Mouse (Mus musculus) embryonic fibroblast, embryonic 13.5 days (primary cell): Measurements from ENCODE around the gene Usp46. TPM values are rescaled to one million over a fixed set of nuclear protein-coding genes. Genes with fewer than 3 reads are reported as not detected.

Experiments
- H3K27ac ChIP-seq: 2 replicates; pipeline ENCODE4 v1.5.1; 2012; ENCODE audit warnings: low read length, control low read depth, inconsistent platforms; ENCODE audit not compliant: insufficient read depth
- H3K4me1 ChIP-seq: 2 replicates; pipeline ENCODE4 v1.6.1; 2011; ENCODE audit warnings: low read length; ENCODE audit not compliant: control insufficient read depth, insufficient read depth
- H3K4me3 ChIP-seq: 2 replicates; pipeline ENCODE4 v1.5.1; 2011; ENCODE audit warnings: mild to moderate bottlenecking, control low read depth, low read length; ENCODE audit not compliant: insufficient read depth
- CTCF ChIP-seq: IDR thresholded peaks from 2 replicates; pipeline ENCODE4 v1.5.1; 2011; ENCODE audit warnings: mild to moderate bottlenecking, control low read depth, low read length, moderate library complexity, borderline replicate concordance; ENCODE audit not compliant: insufficient read depth
- POLR2A ChIP-seq: IDR thresholded peaks from 2 replicates; pipeline ENCODE4 v1.6.1; 2011; ENCODE audit warnings: low read depth, mild to moderate bottlenecking, control low read depth, low read length, moderate library complexity
- polyA plus RNA-seq: library from polyadenylated mRNA; stranded (reverse); fragments of >200 nt; gene quantifications from 2 replicates; pipeline ENCODE4 v1.2.4, GENCODE M21; 2011; ENCODE audit warnings: low read depth; ENCODE audit not compliant: missing spikeins, insufficient read length

Gene Usp46
- polyA plus RNA-seq, 1 experiment = 30.6 TPM

DNA sequence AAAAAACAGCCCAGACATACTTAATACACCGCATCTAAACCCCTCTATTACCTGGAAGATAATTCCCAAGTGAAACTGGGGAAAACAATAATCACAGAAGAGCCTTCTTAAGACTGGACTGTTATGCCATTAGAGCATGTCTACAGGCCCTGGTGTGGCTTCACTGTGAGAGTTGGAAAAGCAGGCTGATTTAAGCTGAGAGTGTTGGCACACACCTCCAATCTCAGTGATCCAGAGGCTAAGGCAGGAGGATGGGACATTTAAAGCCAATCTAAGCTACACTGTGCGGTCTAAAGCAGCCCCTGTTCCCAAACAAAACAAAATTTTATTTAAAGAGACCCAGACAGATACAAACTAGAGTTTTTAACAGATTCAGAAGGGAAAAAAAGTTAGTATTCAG is 62.3 kb downstream of the Usp46 start:
- Histone ChIP-seq H3K4me3 (no peak overlapping the region), H3K4me1 (no peaks in the 10 kb centered on the region), H3K27ac (no peak overlapping the region)
- TF ChIP-seq POLR2A (no peak), CTCF (no peak)

DNA sequence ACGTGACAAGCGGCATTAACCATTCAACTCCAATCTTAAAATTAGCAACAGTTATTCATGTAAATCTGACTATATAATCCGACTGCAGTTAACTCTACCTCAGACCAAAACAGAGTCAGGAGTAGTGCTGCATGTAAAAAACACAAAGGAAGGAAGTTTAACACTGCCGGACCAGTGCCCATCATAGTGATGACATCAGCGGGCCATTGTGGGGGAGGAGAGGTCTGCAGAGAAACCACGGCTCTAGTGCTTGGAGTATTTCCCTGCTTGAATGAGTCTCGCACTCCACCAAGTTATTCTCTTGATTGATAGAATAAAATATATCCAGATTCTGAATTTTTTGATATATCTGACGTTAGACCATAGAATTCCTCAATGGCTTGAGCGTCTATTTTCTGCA is 66.5 kb downstream of the Usp46 start:
- Histone ChIP-seq H3K4me1 (no peaks in the 10 kb centered on the region), H3K27ac (no peak overlapping the region), H3K4me3 (no peak overlapping the region)
- TF ChIP-seq POLR2A (no peak), CTCF (no peak)

DNA sequence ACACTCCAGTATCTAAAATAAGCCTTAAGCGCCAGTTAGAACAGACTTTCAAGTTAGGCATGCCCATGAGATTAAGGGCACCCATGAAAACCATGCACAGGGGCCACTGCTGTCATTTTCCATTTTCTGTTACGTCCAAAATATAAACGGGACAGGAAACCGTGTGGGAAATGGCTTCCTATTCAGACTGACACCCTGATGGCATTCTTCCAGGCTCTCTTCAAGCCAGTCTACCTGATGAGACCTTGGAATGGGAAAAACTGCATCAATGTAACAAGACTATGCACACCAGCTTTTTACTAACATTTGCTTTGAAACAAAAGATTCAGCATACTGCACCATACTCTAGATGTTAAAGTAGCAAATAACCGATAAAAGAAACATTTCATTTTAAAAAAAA is 69.3 kb downstream of the Usp46 start:
- H3K4me1 ChIP-seq = no peaks in the 10 kb centered on the region
- TF ChIP-seq POLR2A = no peak
- TF ChIP-seq CTCF = no peak
- H3K4me3 ChIP-seq = no peak overlapping the region
- no peak overlapping the region for H3K27ac ChIP-seq

DNA sequence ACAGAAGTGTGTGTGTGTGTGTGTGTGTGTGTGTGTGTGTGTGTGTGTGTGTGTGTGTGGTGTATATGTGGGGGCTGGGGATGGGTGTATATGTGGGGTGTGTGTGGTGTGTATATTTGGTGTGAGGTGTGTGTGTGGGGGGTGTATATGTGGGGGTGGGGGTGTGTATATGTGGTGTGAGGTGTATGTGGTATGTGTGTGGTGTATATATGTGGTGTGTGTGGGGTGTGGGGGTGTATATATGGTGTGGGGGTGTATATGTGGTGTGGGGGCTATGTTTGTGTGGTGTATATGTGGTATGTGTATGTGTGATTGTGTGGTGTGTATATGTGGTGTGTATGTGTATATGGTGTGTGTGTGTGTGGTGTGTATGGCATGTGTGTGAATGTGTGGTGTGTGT is 73.4 kb downstream of the Usp46 start:
- Histone ChIP-seq H3K27ac (no peak overlapping the region), H3K4me3 (no peak overlapping the region), H3K4me1 (no peaks in the 10 kb centered on the region)
- TF ChIP-seq POLR2A (no peak), CTCF (no peak)

DNA sequence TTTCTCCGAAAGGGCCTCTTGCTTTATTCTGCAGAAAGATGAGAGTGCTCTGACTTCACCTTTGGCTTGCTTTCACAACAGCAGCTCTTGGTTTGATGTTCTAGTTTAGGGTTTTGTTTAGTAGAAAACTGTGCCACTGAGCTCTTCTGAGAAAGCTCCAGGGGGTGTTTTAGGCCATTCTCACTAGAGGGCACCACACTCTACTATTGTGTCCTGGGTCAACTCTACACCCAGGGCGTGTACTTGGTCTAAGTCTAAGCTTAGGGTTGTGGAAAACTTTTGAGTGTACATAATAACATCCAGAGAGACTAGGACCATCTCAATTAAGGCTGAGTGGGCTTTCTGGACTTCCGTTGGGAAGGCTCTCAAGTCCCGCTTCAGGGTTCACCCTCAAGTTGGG is 74.7 kb downstream of the Usp46 start:
- TF ChIP-seq POLR2A (no peak), CTCF (no peak)
- H3K4me1 ChIP-seq = no peaks in the 10 kb centered on the region
- H3K4me3 ChIP-seq = no peak overlapping the region
- no peak overlapping the region for H3K27ac ChIP-seq

DNA sequence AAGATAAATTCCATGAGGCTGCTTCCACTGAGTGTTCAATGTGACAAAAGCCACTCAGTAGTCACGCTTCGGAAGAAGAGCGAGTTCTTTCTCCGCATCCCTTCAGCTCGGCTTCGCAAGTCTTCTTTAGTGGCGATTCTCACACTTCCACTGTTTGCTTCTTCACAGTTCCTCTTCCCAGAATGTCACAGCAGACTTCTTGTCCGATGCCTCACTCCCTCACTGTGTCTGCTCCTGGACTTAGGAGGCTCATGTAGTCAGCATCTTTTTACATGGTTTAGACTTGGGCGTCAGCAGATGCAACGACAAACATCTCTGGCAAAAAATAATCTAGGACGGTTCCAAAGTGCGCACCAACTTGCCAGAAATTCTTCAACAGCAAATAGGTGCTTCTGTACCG is 75.9 kb downstream of the Usp46 start:
- TF ChIP-seq POLR2A (no peak), CTCF (no peak)
- H3K4me3 ChIP-seq = no peak overlapping the region
- no peak overlapping the region for H3K27ac ChIP-seq
- H3K4me1 ChIP-seq = no peaks in the 10 kb centered on the region

DNA sequence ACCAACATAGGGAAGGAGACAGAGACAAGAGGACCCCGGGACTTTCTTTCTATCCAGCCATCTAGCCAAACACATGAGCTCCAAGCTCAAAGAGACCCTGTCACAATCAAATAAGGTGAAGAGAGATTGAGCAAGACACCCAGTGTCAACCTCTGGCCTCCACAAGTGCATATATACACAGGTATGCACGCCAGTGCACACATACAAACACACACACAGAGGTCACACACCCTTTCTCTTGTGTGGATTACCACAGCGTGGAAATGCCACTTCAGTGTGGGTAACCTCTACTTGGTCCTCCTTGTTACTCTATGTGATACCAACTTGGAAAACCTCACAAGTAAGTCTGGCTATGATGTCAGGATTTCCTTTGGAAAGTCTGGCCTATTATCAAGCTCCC is 78.7 kb downstream of the Usp46 start:
- H3K27ac ChIP-seq = no peak overlapping the region
- no peak overlapping the region for H3K4me3 ChIP-seq
- TF ChIP-seq POLR2A (no peak), CTCF (no peak)
- no peaks in the 10 kb centered on the region for H3K4me1 ChIP-seq

DNA sequence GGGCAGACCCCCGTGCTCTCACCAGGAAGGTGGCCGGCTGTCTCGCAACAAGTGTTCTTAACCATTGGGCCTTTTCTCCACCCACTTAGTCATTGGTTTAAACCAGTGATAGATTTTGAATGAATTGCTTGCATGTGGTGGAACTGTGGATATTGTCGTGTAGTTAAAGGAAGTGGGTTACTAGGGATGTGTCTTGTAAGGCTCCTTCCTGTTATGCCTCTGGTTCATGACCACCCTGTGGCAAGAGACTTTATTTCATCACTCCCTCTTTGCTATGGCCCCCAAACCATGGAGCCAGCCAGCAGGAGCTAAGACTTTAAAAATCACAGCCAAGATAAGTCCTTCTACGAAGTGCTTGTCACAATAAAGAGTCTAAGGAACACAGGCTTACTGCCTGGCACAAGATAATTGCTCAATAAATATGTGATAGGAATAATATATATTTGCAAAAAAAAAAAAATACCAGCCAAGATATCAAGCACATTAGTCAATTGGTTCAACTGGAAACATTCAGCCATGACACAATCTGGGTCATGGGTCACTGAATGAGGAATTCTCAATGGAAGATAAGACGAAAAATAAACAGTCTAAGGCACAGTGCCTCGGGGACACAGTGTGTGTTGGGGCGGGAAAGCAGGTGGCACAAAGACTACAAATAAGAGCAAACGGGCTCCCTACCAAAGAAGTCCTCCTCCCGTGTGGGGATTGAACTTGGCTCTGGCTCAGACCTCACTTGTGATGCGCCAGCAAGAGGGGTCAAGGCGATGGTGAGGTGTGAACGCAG is 80.3 kb downstream of the Usp46 start:
- Histone ChIP-seq H3K4me3 (no peak overlapping the region), H3K27ac (no peak overlapping the region), H3K4me1 (no peaks in the 10 kb centered on the region)
- TF ChIP-seq CTCF = no peak
- TF ChIP-seq POLR2A = no peak

DNA sequence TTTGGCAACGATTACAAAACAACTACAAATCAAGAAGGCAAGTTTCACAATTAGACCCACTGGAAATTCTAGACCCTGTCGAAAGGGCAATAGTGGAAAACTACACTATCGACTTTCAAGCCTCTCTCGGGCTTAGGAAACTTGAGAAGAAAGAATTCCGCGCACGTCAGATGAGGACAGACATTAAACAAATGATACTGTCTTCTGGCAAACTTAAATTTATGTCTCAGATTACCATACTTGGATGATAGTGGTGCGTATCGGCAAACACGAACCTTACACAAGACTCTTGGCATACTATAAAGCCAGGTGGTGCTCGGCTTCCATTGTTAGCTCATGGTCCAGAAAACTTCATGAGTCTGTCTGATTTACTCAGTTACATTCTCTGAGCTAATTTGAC is 90.8 kb downstream of the Usp46 start:
- no peak overlapping the region for H3K4me3 ChIP-seq
- no peak overlapping the region for H3K27ac ChIP-seq
- H3K4me1 ChIP-seq = no peaks in the 10 kb centered on the region
- TF ChIP-seq POLR2A (no peak), CTCF (no peak)

DNA sequence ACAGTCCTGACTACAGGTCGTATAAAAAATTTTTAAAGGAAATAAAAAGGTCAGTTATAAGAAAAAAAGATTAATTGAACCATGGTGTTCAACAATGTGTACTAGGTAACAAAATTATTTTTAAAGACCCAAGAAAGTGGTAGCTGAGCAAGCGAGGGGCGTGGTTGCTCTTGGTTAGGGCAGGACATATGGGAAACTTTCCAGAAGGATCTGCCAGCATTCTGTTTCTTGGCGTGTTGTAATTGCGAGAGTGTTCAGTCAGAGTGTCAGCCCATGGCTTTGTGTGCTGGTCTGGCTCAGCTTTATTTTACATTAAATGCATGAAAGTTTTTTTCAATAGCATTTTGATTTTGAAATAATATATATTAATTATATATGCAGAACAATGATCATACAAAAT is 96.5 kb downstream of the Usp46 start:
- H3K4me3 ChIP-seq = no peak overlapping the region
- no peak overlapping the region for H3K27ac ChIP-seq
- no peaks in the 10 kb centered on the region; the same call in 1 of the 2 replicates for H3K4me1 ChIP-seq
- TF ChIP-seq POLR2A = no peak
- TF ChIP-seq CTCF = no peak
